Mouse (Mus musculus): ENCODE measurements at regions not wholly inside any gene's neighbourhood (a gene's known extent, or its start where the extent isn't known, plus 50 kb on each side); places are given as distances from the start of the nearest gene placed in this dataset.

DNA sequence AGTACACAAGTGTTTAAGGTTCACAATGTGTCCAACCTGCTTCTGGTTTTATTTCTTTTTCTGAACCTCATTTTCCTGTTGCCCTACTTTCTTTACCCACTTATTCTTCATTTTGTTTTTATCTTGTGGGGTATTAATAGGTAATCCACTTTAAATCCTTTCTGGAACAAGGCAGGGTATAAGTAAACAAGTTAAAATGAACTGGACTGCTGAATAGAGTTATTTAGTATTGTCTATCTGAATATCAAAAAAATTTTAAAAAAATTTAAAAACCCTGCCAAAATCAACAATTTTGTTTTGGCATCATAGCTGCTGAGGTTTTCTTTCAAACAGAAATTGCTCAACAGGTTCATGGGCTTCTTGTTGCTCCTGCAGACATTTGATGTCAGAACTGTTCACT lies 170.7 kb upstream of the Cited2 start:
- no peak for TF ChIP-seq GATA4 (IDR thresholded peaks at IDR 0.05; ENCODE audit: insufficient replicate concordance, low read length)

DNA sequence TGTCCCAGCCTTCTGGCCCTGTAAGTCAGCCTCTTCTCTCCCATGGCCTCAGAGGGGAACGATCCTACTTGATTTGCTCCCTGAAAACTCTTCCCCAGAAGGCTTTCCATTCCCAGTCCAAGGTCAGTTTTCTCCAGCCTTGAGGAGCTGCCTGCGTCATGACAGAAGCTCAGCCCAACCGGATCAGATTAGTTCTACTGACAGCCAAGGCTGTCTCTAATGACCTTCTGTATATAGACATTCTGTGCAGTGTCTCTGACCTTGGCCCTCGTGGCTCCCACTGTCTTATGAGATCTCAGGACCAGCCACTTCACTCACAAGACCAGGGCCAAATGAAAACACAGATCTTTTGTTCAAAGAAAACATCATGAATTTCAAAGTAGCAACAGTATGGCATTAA lies 166.6 kb upstream of the Cited2 start:
- no peak for TF ChIP-seq GATA4 (IDR thresholded peaks at IDR 0.05; ENCODE audit: insufficient replicate concordance, low read length)

DNA sequence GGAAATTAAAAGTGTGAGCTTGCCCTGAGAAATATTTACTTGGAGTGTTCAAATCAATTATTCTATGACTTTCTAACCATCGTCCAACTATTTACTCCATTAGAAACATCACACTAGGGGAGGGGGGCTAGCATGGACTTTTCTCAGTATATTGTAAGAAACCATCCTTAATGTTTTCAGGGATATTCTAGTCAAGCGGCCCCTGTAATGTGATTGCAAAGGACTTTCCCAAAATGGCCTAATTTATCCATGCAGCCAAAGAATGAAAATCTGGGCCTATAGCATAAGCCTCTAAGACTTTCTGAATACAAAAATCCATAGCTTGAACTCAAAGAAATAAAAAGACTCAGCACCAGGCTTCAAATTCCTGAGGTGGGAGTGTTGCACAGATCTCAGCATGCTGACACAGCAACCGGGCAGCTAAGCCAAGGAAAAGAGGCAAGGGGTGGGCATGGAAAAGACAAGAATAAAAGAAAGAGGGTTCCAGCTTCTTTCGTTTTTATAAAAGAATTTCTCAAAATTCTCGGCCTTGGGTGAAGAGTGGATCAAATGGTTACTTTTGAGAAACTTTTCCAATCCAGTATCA lies 163.6 kb upstream of the Cited2 start:
- TF ChIP-seq GATA4 (IDR thresholded peaks at IDR 0.05; ENCODE audit: insufficient replicate concordance, low read length), result no peak

DNA sequence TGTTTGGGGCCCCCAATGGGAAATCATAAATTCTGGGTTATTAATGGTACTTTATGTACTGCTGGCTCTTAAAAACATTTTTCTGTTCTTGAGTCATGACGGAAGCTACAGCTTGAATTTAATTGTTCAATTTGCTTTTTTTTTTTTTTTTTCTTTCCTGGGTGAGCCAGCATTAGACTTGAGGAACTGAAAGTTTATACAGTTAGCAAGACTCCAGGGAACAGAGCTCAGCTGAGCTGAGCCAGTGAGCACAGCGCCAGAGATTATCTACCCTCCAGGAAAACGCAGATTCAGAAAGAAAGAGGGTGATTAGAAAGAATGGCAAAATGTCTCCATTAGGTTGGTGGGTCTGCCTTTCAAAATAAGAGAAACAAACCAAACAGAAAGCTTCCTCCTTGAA lies 163.0 kb upstream of the Cited2 start:
- no peak for TF ChIP-seq GATA4 (IDR thresholded peaks at IDR 0.05; ENCODE audit: insufficient replicate concordance, low read length)

DNA sequence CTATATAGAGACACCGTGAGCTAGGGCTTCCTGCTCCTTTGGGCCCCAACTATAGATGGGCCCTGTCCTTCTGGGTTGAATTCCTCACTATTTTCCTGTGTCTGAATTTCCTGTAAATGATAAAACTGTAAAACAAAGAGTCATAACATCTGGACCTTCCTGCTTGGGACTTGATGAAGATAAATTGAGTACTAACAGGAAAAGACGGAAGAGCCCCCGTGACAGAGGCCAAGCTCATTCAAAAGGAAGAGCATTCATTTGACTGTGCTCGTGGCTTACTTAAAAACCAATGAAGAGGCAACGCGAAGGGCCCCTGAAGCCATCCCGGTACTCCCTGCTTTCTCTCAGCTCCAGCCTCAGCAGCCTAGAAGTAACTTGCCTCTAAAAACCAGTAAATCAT lies 161.6 kb upstream of the Cited2 start:
- TF ChIP-seq GATA4 (IDR thresholded peaks at IDR 0.05; ENCODE audit: insufficient replicate concordance, low read length), result no peak

DNA sequence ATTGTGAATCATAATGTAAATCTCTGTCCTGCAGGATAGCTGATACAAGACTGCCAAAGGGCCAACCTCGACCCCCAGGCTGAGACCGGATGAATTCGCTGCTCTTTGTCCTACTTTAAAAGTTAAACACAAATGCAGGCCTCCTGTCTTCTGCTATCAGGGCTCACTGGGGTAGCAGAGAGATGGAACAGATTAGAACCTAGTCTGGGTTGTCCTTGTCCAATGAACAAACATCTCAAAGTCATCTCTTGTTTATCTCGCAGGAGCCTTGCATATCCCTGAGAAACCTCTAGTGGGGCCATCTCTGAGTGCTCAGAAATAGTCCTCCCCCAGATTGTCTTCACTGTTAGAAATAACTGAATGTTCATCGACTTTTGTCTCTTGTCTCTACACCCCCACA lies 161.0 kb upstream of the Cited2 start:
- TF ChIP-seq GATA4 (IDR thresholded peaks at IDR 0.05; ENCODE audit: insufficient replicate concordance, low read length), result no peak

DNA sequence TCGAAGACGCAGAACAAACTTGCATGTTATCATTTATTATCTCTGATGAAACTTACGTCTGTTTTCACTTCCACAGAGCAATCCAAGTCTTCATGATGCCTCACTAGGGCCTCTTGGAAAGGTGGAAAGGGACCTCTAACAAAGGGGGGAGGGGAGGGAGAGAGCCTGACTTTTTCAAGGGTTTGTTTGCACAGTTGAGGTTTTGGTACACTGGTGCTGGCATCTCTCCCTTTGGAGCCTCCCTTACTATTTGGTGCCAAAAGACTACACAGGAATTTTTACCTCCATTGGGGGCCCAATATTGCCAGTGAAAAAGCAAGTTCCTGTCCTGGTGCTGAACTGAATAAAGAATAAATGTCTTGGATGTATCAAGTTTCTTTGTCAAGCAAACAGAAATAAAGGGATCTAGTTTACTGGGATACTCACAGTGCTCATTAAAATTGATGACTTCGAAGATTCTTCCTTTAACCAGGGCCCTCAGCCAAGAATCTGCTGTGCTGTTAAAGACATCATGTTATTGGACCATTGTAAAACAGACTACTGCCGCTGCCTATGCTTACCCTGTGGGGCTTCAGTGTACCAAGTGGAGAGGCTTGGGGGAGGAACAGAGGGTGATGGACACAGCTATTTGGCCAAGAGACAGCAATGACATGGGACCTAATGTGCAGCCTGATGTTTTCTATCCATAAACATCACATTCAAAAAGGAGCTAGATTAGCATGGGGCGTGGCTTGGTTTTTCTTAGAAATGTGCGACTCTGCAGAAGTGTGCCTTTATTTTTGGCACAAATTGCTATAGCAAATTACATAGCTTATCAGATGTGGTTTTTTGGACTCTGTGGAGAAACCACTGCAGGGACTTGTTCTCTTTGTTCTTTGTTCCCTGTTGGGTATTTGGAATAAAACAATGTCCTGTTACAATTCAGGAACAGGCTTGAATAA lies 160.3 kb upstream of the Cited2 start:
- no peak for TF ChIP-seq GATA4 (IDR thresholded peaks at IDR 0.05; ENCODE audit: insufficient replicate concordance, low read length)

DNA sequence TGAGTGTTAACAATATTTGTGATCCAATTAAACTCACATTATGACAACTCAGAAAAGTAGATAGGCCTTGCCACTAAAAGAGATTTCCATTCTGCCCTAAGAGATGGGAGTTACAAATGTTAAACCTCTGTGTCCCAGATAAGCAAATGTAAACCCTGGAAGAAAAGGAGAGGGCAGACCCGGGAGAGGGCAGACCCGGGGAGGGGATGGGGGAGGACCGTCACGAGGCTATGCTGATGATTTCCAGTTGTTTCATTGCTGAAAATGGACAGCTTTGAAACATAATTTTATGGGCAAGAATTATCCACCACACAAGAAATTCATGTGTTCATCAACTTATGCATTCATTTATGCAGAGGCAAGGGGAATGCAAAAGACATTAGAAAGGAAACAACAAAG lies 159.7 kb upstream of the Cited2 start:
- no peak for TF ChIP-seq GATA4 (IDR thresholded peaks at IDR 0.05; ENCODE audit: insufficient replicate concordance, low read length)

DNA sequence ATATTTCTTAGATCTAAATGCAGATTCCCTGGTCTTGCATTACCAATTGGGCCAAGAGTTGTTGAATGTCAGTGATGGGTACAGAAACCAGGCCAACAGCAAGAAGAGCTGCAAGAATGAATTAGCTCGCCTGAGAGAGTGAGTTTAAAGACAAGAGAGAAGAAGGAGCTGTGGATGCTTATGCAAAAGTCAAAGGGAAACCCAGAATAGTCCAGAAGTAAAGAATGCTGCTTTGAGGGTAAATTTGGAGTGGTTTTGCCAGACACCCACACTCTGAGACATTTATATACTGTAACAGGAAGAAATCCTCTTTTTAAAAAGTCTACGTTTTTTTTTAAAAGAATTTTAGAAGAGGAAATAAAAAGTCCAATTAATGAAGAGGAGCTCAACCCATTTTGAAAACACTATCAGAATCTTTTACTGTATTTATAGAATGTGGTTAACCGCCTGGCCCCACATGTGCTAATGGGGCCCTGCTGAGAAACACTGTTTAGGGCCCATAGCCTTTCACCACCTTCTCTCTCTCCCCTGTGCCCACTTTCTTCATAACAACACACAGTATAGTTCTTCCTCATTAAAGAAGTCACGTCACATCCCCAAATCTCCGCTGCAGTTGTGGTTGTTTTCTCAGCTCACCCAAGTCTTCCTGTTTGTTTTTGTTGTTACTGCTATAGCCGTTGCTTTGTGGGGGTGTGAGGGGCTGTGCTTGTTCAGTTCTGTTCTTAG lies 158.0 kb upstream of the Cited2 start:
- no peak for TF ChIP-seq GATA4 (IDR thresholded peaks at IDR 0.05; ENCODE audit: insufficient replicate concordance, low read length)

DNA sequence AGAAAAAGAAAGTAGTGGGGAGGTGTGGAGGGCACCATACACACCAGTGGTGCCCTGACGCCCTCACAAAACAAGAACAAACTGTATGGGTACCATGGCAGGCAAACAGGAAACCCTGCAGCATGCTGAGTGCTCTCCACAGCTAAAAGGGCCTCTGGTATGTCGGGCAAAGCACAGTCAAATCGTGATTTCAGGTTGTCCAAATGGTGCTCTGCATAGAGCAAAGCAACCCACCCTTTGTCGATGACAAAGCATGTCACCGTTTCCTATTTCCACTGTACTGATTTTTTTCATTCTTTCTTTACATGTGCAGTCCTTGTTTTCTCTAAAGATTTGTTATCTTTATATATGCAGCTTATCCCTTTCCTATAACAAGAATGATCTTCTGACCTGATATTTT lies 156.0 kb upstream of the Cited2 start:
- TF ChIP-seq GATA4 (IDR thresholded peaks at IDR 0.05; ENCODE audit: insufficient replicate concordance, low read length), result no peak

DNA sequence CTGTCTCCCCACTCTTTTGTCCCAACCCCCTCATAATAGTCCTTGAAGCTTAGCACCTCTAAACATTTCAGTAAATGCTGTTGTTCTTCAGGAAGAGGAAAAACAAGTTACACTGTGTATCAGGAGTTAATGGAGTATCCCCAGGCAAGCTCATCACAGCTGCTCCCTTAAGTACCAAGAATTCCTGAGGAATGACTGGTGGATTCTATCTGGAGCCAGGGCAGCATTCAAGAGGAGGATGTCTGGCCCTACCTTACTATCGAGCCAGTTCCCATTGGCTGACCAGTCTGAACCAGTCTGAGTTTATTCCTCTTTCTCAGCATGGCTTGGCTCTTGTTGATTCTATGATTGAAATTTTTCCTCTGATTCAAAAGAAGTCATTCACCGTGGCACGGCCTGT lies 155.4 kb upstream of the Cited2 start:
- TF ChIP-seq GATA4 (IDR thresholded peaks at IDR 0.05; ENCODE audit: insufficient replicate concordance, low read length), result no peak

DNA sequence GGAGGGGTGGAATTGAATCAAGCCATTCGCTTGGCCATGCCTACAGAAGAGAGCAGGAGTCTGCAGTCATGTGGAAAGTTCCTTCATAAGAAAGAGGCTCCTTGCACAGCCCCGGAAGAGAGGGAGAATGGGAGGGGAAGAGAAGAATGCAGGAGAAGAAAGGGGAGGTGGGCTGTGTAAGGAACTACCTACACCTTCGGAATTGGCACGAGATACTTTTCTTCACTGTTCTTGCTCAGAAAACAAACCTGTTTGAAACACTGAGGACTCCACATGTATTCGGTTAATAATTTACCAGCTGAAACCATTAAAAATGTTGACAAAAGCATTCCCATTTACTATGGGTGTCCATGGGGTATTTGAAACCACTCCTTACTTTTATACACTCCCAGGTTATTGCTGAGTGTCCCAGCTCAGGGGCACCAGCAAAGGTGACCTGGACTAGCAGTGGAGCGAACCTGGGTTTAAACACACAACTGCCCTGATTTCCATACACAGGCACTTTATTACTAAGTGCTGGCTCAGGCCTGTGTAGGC lies 153.4 kb upstream of the Cited2 start:
- no peak for TF ChIP-seq GATA4 (IDR thresholded peaks at IDR 0.05; ENCODE audit: insufficient replicate concordance, low read length)

DNA sequence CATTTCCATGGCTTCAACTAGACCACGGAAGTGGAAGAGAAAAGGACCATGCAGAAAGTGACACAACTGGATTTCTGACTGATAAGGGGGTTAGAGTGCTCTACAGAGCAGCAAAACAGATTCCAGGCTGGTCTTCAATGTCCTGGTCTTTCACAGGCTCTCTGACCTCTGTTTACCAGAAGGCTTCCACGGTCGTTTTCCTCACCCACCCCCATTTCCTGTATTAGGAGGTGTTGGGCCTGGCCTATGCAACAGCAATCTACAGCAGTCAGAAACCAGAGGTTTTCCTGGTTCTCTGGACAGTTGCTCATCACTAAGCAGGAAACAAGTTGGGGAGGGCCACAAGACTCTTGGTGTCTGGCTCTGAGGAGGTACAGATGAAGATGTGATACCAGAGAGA lies 148.1 kb upstream of the Cited2 start:
- TF ChIP-seq GATA4 (IDR thresholded peaks at IDR 0.05; ENCODE audit: insufficient replicate concordance, low read length), result peak; percentile 47; the same call in 1 of the 2 replicates

DNA sequence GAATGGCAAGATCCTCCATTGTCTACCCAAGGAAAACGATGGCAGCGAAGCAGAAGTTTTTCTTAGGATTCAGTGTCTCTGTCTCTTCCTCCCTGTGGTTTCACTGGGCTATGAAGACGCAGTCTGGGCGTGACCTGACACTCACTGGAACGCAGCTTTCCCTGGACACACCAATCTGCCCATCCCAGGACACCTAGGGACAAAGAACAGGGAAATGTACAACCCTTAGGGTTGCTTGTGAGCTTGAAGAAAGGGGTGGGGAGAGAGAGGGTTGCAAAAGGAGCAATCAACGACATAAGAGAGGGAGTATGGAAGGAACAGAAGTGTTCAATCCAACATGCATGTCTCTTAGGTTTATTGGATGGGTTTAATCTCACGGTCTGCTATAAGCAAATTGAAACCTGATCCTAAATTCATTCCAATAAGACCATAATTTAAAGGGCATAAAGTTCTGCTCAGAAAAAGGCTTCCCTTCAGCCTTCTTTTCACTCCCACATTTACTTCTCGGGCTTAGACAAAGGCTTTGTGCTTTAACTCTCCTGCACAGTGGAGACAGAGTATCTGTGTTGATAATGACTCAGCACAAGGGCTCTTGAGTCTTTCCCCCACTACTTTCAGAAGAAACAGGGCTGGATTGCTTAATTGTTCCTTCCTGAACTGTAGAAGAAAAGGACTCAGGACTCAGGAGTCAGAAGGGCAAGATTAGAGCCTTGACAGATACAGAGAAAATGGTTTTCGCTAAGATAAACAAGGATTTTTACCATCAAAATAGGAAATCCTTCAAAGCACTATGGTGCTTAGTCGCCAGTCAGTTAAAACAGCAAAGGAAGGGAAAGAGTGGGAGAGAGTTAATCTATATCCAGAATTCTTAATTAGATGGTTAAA lies 147.3 kb upstream of the Cited2 start:
- TF ChIP-seq GATA4 (IDR thresholded peaks at IDR 0.05; ENCODE audit: insufficient replicate concordance, low read length), result no peak

DNA sequence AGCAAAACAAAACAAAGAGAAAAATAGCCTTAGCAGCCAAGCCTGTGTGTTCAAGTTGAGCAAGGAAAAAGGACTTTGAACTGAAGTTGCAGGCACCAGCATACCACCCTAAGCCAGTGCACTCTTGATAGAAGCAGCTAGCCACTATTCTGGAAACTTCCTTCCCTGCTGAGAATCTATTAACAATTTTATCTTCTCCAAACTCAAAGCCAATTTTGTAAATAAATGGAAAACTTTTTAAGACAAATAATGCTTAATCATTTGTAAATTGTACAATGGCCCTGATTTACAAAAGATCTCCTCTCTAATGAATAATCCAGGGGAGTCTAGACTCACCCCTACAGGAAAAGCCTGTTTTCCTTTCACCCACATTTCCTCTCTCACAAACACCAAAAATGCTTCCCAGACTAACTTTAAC lies 146.7 kb upstream of the Cited2 start:
- no peak for TF ChIP-seq GATA4 (IDR thresholded peaks at IDR 0.05; ENCODE audit: insufficient replicate concordance, low read length)

Data from liver, adult (tissue).